Mouse (Mus musculus): Measurements from ENCODE around the gene Tmc6. TPM values are rescaled to one million over a fixed set of nuclear protein-coding genes. Genes with fewer than 3 reads are reported as not detected.
"Not testable (repeated sequence)": the region's sequence is repeated elsewhere in the genome, so short reads cannot be mapped to it uniquely, and the experiment has no call there.

The Tmc6 gene
- polyA plus RNA-seq, 1 experiment from 2014 or later = 3.9 TPM

DNA sequence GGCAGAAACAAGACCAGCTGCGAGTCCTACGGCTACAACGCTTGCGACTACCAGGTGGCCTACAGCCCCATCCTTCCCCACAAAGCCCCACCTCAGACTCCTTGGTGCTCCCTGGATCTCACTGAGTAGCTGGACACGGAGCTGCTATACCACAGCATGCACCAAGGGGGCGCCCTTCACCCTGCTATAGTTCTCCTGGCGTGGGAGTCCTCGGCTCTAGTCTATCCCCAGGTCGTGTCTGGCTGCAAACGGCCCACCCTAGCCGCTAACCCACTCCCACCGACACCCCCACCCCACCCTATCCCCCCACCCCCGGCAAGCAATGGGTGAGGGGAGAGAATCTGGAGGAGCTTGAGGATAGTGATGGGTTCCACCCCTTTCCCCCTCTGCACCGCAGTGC is 8.3 kb upstream of the Tmc6 start:
- 7% methylated on average over 14 of the region's 14 CpGs for WGBS
- H3K36me3 ChIP-seq (ENCODE audit: control insufficient read depth, insufficient read depth, low read length) = no peaks in the 10 kb centered on the region
- ATAC-seq (ENCODE audit: low read depth) = no peak

GRCm38 (mm10) chr11:117788481-117788880 is 6.5 kb upstream of the Tmc6 start:
- not testable (repeated sequence) for H3K4me1 ChIP-seq (ENCODE audit: control insufficient read depth, insufficient read depth, low read length); H3K27ac ChIP-seq (ENCODE audit: low read depth, low read length); H3K36me3 ChIP-seq (ENCODE audit: control insufficient read depth, insufficient read depth, low read length); H3K9me3 ChIP-seq (ENCODE audit: control insufficient read depth, low read length); H3K9ac ChIP-seq (replicated peaks; ENCODE audit: low read depth, low read length); H3K27me3 ChIP-seq (ENCODE audit: control insufficient read depth, insufficient read depth, low read length); H3K4me2 ChIP-seq (ENCODE audit: low read depth, low read length); ATAC-seq (ENCODE audit: low read depth); H3K4me3 ChIP-seq (ENCODE audit: low read depth, low read length)
- 92% methylated on average over 7 of the region's 7 CpGs for WGBS

More for the DNA sequence above, 8.3 kb upstream of the Tmc6 start:
- no peaks in the 10 kb centered on the region for H3K27me3 ChIP-seq (ENCODE audit: control insufficient read depth, insufficient read depth, low read length)
- no peaks in the 10 kb centered on the region for H3K9me3 ChIP-seq (ENCODE audit: control insufficient read depth, low read length)
- H3K4me3 ChIP-seq (ENCODE audit: low read depth, low read length) = no peak overlapping the region
- no peak overlapping the region for H3K27ac ChIP-seq (ENCODE audit: low read depth, low read length)
- H3K4me1 ChIP-seq (ENCODE audit: control insufficient read depth, insufficient read depth, low read length) = 0 out of 2 replicates have a peak, but pooled peaks cover 3% of the 10 kb centered on the region
- H3K4me2 ChIP-seq (ENCODE audit: low read depth, low read length) = no peak overlapping the region; the same call in 1 of the 2 replicates
- no peak overlapping the region for H3K9ac ChIP-seq (replicated peaks; ENCODE audit: low read depth, low read length)

DNA sequence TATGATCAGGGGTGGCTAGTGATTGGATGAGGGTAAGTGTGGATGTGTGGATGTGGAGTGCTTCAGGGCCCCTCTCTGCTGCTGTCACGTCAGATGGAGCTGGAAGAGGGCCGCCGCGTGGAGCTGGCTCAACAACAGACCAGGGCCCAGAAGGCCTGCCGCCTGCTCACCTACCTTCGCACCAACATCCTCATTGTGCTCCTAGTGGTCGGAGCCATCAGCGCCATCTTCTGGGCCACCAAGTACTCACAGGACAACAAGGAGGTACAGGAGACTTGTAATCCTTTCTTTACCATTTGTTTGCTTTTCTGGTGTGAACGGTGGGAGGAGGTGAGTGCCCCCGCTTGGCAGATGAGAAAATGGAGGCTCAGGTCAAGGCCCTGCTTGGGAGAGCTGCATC is 4.3 kb upstream of the Tmc6 start:
- H3K36me3 ChIP-seq (ENCODE audit: control insufficient read depth, insufficient read depth, low read length) = no peaks in the 10 kb centered on the region
- no peak overlapping the region for H3K4me3 ChIP-seq (ENCODE audit: low read depth, low read length)
- no peak overlapping the region for H3K27ac ChIP-seq (ENCODE audit: low read depth, low read length)
- no peak; the same call in 1 of the 2 replicates for ATAC-seq (ENCODE audit: low read depth)
- 13% methylated on average over 10 of the region's 10 CpGs for WGBS
- H3K9ac ChIP-seq (replicated peaks; ENCODE audit: low read depth, low read length) = no peak overlapping the region
- H3K9me3 ChIP-seq (ENCODE audit: control insufficient read depth, low read length) = no peaks in the 10 kb centered on the region
- no peaks in the 10 kb centered on the region; the same call in 1 of the 2 replicates for H3K27me3 ChIP-seq (ENCODE audit: control insufficient read depth, insufficient read depth, low read length)
- peaks cover 12% of the 10 kb centered on the region; the same call in 1 of the 2 replicates for H3K4me1 ChIP-seq (ENCODE audit: control insufficient read depth, insufficient read depth, low read length)
- H3K4me2 ChIP-seq (ENCODE audit: low read depth, low read length) = no peak overlapping the region

DNA sequence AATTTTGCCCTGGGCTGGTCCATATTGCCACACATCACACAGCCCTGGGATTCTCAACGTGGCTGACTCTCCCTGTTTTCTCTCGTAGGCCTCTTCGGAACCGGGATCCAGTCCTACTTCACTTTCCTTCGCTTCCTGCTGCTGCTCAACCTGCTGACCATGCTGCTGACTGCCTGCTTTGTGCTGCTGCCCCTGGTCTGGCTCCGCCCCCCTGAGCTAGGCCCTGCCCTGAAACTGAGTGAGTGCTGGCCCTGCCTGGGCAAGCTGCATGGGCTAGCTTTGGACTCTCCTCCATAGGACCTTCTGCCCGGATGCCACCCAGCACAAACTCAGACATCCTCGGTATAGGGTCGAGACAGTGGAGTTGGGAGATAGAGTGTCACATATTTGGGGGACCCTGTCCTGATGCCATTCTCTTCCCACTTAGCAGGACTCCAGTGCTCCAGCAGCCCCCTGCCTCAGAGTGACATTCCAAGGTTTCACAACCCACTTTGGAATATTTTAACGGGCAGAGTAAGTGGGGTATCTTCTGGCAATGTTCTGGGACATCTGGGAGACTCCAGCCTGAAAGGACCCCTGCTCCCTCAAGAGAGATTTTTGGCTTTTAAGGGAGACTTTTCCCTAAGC is 1.8 kb upstream of the Tmc6 start:
- WGBS = 34% methylated on average over 10 of the region's 10 CpGs
- Histone ChIP-seq H3K36me3 (ENCODE audit: control insufficient read depth, insufficient read depth, low read length) (no peaks in the 10 kb centered on the region), H3K9ac (replicated peaks; ENCODE audit: low read depth, low read length) (no peak overlapping the region), H3K4me1 (ENCODE audit: control insufficient read depth, insufficient read depth, low read length) (peaks cover 25% of the 10 kb centered on the region), H3K27me3 (ENCODE audit: control insufficient read depth, insufficient read depth, low read length) (no peaks in the 10 kb centered on the region; the same call in 1 of the 2 replicates), H3K9me3 (ENCODE audit: control insufficient read depth, low read length) (no peaks in the 10 kb centered on the region), H3K27ac (ENCODE audit: low read depth, low read length) (no peak overlapping the region), H3K4me3 (ENCODE audit: low read depth, low read length) (peak overlapping the region; percentile 13; the same call in 1 of the 2 replicates), H3K4me2 (ENCODE audit: low read depth, low read length) (peak overlapping the region; percentile 48)
- no peak for ATAC-seq (ENCODE audit: low read depth)

DNA sequence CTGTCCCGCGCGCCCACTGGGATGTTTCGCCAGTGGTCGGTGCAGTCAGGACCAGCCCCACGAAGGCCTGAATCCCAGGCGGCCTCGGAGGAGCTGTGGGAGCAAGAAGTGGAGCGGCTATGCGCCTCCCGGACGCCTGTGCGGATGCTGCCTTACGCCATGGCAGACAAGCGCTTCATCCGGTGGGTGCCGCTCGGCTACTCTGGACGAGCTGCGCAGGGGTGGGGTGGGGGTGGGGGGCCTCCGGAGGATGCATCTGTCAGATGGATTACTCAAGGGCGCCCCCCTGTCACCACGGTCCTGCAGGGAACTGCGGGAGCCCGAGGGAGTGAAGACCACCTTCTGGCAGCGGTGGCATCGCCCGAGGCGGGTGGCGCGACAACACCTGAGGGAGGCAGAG is 1.1 kb upstream of the Tmc6 start:
- 0 out of 2 replicates have a peak, but pooled peaks have one; percentile 12 for ATAC-seq (ENCODE audit: low read depth)
- Histone ChIP-seq H3K4me2 (ENCODE audit: low read depth, low read length) (peak overlapping the region; percentile 48), H3K27ac (ENCODE audit: low read depth, low read length) (no peak overlapping the region), H3K27me3 (ENCODE audit: control insufficient read depth, insufficient read depth, low read length) (no peaks in the 10 kb centered on the region; the same call in 1 of the 2 replicates), H3K4me3 (ENCODE audit: low read depth, low read length) (peak overlapping the region; percentile 13), H3K36me3 (ENCODE audit: control insufficient read depth, insufficient read depth, low read length) (no peaks in the 10 kb centered on the region), H3K4me1 (ENCODE audit: control insufficient read depth, insufficient read depth, low read length) (peaks cover 27% of the 10 kb centered on the region), H3K9me3 (ENCODE audit: control insufficient read depth, low read length) (no peaks in the 10 kb centered on the region), H3K9ac (replicated peaks; ENCODE audit: low read depth, low read length) (peak overlapping the region; percentile 28; the same call in 1 of the 2 replicates)
- WGBS = 4% methylated on average over 27 of the region's 31 CpGs

DNA sequence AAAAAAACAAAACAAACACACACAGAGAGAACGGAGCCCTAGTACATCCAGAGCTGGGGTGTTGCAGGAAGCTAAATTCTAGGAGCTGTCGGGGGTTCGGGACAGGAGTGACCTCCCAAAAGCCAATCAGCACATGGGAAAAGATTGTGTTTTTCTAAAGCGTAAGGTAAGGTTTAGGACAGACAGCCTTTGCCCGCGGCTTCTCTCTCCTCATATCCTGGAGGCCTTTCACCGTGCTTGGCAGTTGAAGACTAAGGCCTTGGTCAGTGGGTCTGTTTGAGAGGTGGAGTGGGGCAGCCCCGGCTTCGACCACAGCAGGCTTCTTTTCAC is 672 bp upstream of the Tmc6 start:
- no peak overlapping the region for H3K27ac ChIP-seq (ENCODE audit: low read depth, low read length)
- H3K9me3 ChIP-seq (ENCODE audit: control insufficient read depth, low read length) = no peaks in the 10 kb centered on the region
- H3K4me2 ChIP-seq (ENCODE audit: low read depth, low read length) = peak overlapping the region; percentile 48
- H3K36me3 ChIP-seq (ENCODE audit: control insufficient read depth, insufficient read depth, low read length) = no peaks in the 10 kb centered on the region
- peak overlapping the region; percentile 13 for H3K4me3 ChIP-seq (ENCODE audit: low read depth, low read length)
- H3K27me3 ChIP-seq (ENCODE audit: control insufficient read depth, insufficient read depth, low read length) = no peaks in the 10 kb centered on the region; the same call in 1 of the 2 replicates
- WGBS = 53% methylated on average over 9 of the region's 9 CpGs
- ATAC-seq (ENCODE audit: low read depth) = no peak
- H3K9ac ChIP-seq (replicated peaks; ENCODE audit: low read depth, low read length) = peak overlapping the region; percentile 28; the same call in 1 of the 2 replicates
- peaks cover 27% of the 10 kb centered on the region for H3K4me1 ChIP-seq (ENCODE audit: control insufficient read depth, insufficient read depth, low read length)

DNA sequence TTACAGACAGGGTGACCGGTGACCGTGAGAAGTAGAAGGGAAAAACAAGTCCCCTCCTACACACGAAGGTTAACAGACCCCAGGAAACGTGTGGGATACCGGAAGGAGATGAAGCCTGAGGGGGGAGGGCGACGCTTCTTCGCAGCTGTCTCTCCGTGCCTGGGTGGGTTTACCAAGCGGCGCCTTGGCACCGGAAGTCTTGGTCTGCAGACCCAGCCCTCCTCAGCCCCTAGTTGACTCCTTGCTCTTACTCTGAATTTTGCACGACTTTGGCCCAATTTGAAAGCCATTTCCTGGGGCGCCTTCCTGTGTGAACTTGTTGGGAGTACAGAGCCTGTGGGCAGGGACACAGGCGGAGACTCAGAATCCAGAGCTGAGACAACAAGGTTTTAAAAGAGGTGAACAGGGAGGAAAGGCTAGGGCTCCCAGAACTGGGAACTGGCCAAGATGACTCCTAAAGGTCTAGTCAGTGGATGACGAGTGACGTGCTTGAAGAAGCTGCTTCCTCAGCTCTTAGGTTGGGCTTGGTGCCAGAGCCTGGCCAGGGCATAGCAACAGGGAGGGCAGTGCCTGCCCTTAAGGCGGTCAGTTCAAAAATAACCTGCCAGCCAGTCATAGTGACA is 688 bp downstream of the Tmc6 start:
- ATAC-seq (ENCODE audit: low read depth) = no peak
- H3K4me2 ChIP-seq (ENCODE audit: low read depth, low read length) = peak overlapping the region; percentile 41
- no peak overlapping the region; the same call in 1 of the 2 replicates for H3K27ac ChIP-seq (ENCODE audit: low read depth, low read length)
- no peaks in the 10 kb centered on the region; the same call in 1 of the 2 replicates for H3K27me3 ChIP-seq (ENCODE audit: control insufficient read depth, insufficient read depth, low read length)
- WGBS = 21% methylated on average over 18 of the region's 18 CpGs
- no peaks in the 10 kb centered on the region for H3K9me3 ChIP-seq (ENCODE audit: control insufficient read depth, low read length)
- no peak overlapping the region for H3K9ac ChIP-seq (replicated peaks; ENCODE audit: low read depth, low read length)
- H3K36me3 ChIP-seq (ENCODE audit: control insufficient read depth, insufficient read depth, low read length) = no peaks in the 10 kb centered on the region
- no peak overlapping the region for H3K4me3 ChIP-seq (ENCODE audit: low read depth, low read length)
- peaks cover 27% of the 10 kb centered on the region for H3K4me1 ChIP-seq (ENCODE audit: control insufficient read depth, insufficient read depth, low read length)

- H3K9ac ChIP-seq (replicated peaks; ENCODE audit: low read depth, low read length) = 0 out of 2 replicates have a peak overlapping the region, but pooled peaks have one; percentile 2
- peak overlapping the region; percentile 41 for H3K4me2 ChIP-seq (ENCODE audit: low read depth, low read length)
- H3K4me3 ChIP-seq (ENCODE audit: low read depth, low read length) = peak overlapping the region; percentile 24
These were observed 1.4 kb downstream of the Tmc6 start for GRCm38 (mm10) chr11:117780582-117781111.

GRCm38 (mm10) chr11:117780199-117780515 is 1.8 kb downstream of the Tmc6 start:
- Histone ChIP-seq H3K4me3 (ENCODE audit: low read depth, low read length) (peak overlapping the region; percentile 24), H3K27me3 (ENCODE audit: control insufficient read depth, insufficient read depth, low read length) (no peaks in the 10 kb centered on the region; the same call in 1 of the 2 replicates), H3K27ac (ENCODE audit: low read depth, low read length) (peak overlapping the region; percentile 61), H3K9ac (replicated peaks; ENCODE audit: low read depth, low read length) (0 out of 2 replicates have a peak overlapping the region, but pooled peaks have one; percentile 2), H3K4me2 (ENCODE audit: low read depth, low read length) (peak overlapping the region; percentile 41), H3K9me3 (ENCODE audit: control insufficient read depth, low read length) (no peaks in the 10 kb centered on the region), H3K4me1 (ENCODE audit: control insufficient read depth, insufficient read depth, low read length) (peaks cover 27% of the 10 kb centered on the region), H3K36me3 (ENCODE audit: control insufficient read depth, insufficient read depth, low read length) (no peaks in the 10 kb centered on the region)
- ATAC-seq (ENCODE audit: low read depth) = no peak
- 2% methylated on average over 16 of the region's 17 CpGs for WGBS

More at GRCm38 (mm10) chr11:117780582-117781111, 1.4 kb downstream of the Tmc6 start:
- Histone ChIP-seq H3K27me3 (ENCODE audit: control insufficient read depth, insufficient read depth, low read length) (no peaks in the 10 kb centered on the region; the same call in 1 of the 2 replicates), H3K4me1 (ENCODE audit: control insufficient read depth, insufficient read depth, low read length) (peaks cover 27% of the 10 kb centered on the region), H3K9me3 (ENCODE audit: control insufficient read depth, low read length) (no peaks in the 10 kb centered on the region), H3K36me3 (ENCODE audit: control insufficient read depth, insufficient read depth, low read length) (no peaks in the 10 kb centered on the region), H3K27ac (ENCODE audit: low read depth, low read length) (no peak overlapping the region)
- no peak for ATAC-seq (ENCODE audit: low read depth)
- 3% methylated on average over 19 of the region's 19 CpGs for WGBS
